Mouse (Mus musculus) lung, embryonic 16.5 days (tissue): Measurements from ENCODE around the gene Btbd1. TPM values are rescaled to one million over a fixed set of nuclear protein-coding genes. Genes with fewer than 3 reads are reported as not detected.

Experiments
- ATAC-seq: fragments of 200-750 bp; cut with Nextera tagmentation; 2 replicates; pipeline ENCODE4 v1.8.0; 2017; ENCODE audit warnings: low read depth, mild to moderate bottlenecking, moderate library complexity
- H3K27ac ChIP-seq: fragments of 300-500 bp; sonication (generic); 2 replicates; pipeline ENCODE4 v1.5.1; 2014; ENCODE audit warnings: mild to moderate bottlenecking, control low read depth, low read length
- H3K27me3 ChIP-seq: fragments of 300-500 bp; sonication (generic); 2 replicates; pipeline ENCODE4 v1.6.1; 2014; ENCODE audit warnings: low read depth, low read length, mixed read lengths; ENCODE audit not compliant: control insufficient read depth, insufficient read depth
- H3K36me3 ChIP-seq: fragments of 300-500 bp; sonication (generic); 2 replicates; pipeline ENCODE4 v1.6.1; 2014; ENCODE audit warnings: low read length; ENCODE audit not compliant: control insufficient read depth, insufficient read depth
- H3K4me1 ChIP-seq: fragments of 300-500 bp; sonication (generic); replicated peaks from 2 replicates; pipeline ENCODE4 v1.6.1; 2014; ENCODE audit warnings: low read length, mixed read lengths; ENCODE audit not compliant: control insufficient read depth, insufficient read depth
- H3K4me2 ChIP-seq: fragments of 300-500 bp; sonication (generic); 2 replicates; pipeline ENCODE4 v1.6.1; 2014; ENCODE audit warnings: low read depth, low read length, control low read depth
- H3K4me3 ChIP-seq: fragments of 300-500 bp; sonication (generic); 2 replicates; pipeline ENCODE4 v1.5.1; 2014; ENCODE audit warnings: mild to moderate bottlenecking, low read length, control low read depth
- H3K9ac ChIP-seq: fragments of 300-500 bp; sonication (generic); 2 replicates; pipeline ENCODE4 v1.6.1; 2014; ENCODE audit warnings: low read length, control low read depth
- H3K9me3 ChIP-seq: fragments of 300-500 bp; sonication (generic); 2 replicates; pipeline ENCODE4 v1.6.1; 2016; ENCODE audit warnings: low read length; ENCODE audit not compliant: control insufficient read depth
- WGBS: fragments of 180-500 bp; shearing (Covaris S2); extraction: QIAGEN DNeasy Blood & Tissue Kit; methylation state at CpG from one replicate; pipeline ENCODE4 v1.1.7; 2014; 5-methylcytosine and 5-hydroxymethylcytosine counted together
- polyA plus RNA-seq: library from polyadenylated mRNA; unstranded; fragments of >200 nt; fragmentation: Nextera tagmentation; extraction: Ambion mirVana; gene quantifications from 2 replicates; pipeline ENCODE4 v1.2.1, GENCODE M21; 2015

Btbd1 gene
- polyA plus RNA-seq, 1 experiment from 2014 or later, result 50.0 TPM

GRCm38 (mm10) chr7:81834847-81835246 is 5.6 kb upstream of the Btbd1 start:
- ATAC-seq, result no peak
- Histone ChIP-seq H3K9ac (no peak overlapping the region), H3K4me2 (no peak overlapping the region), H3K27ac (no peak overlapping the region), H3K36me3 (no peaks in the 10 kb centered on the region), H3K4me3 (no peak overlapping the region), H3K4me1 (no peaks in the 10 kb centered on the region), H3K27me3 (no peaks in the 10 kb centered on the region), H3K9me3 (no peaks in the 10 kb centered on the region)

- 0% methylated on average over 70 of the region's 91 CpGs for WGBS
- Histone ChIP-seq H3K4me1 (peaks cover 30% of the 10 kb centered on the region), H3K4me2 (peak overlapping the region; percentile 74), H3K36me3 (no peaks in the 10 kb centered on the region), H3K9me3 (no peaks in the 10 kb centered on the region), H3K9ac (peak overlapping the region; percentile 75), H3K27ac (peak overlapping the region; percentile 92), H3K4me3 (peak overlapping the region; percentile 62), H3K27me3 (no peaks in the 10 kb centered on the region)
- peak; percentile 81 for ATAC-seq
Measured at GRCm38 (mm10) chr7:81828681-81829378, 401 bp downstream of the Btbd1 start.

GRCm38 (mm10) chr7:81827806-81828667 is 1.2 kb downstream of the Btbd1 start:
- 21% methylated on average over 17 of the region's 17 CpGs for WGBS
- Histone ChIP-seq H3K4me3 (peak overlapping the region; percentile 62), H3K27ac (peak overlapping the region; percentile 92), H3K9me3 (no peaks in the 10 kb centered on the region), H3K4me2 (peak overlapping the region; percentile 74), H3K9ac (peak overlapping the region; percentile 75), H3K36me3 (no peaks in the 10 kb centered on the region), H3K27me3 (no peaks in the 10 kb centered on the region), H3K4me1 (peaks cover 30% of the 10 kb centered on the region)
- no peak for ATAC-seq

DNA sequence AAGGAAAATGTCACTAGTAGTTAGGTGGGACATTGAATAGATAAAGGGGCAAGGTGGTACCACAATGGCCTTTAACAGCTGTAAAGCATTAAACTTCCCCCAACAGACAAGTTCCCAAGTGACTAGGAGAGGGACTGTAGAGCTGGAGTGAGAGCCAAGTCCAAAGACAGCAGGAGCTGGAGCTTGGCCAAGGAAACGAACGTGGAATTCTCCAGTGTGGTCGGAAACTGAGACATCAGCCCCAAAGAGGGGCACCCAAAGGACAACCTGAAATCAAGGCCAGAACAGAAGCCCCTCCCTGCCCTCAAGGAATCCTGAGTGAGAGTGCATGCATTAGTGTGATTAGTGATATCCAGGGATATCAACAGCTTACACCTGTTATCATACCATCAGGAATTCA is 3.9 kb downstream of the Btbd1 start:
- Histone ChIP-seq H3K4me3 (no peak overlapping the region), H3K4me2 (no peak overlapping the region), H3K27ac (no peak overlapping the region), H3K27me3 (no peaks in the 10 kb centered on the region), H3K9me3 (no peaks in the 10 kb centered on the region), H3K36me3 (no peaks in the 10 kb centered on the region), H3K4me1 (peaks cover 30% of the 10 kb centered on the region), H3K9ac (no peak overlapping the region)
- WGBS, result 16% methylated on average over 3 of the region's 3 CpGs
- no peak for ATAC-seq

- Histone ChIP-seq H3K4me3 (no peak overlapping the region), H3K4me1 (peaks cover 30% of the 10 kb centered on the region), H3K27me3 (no peaks in the 10 kb centered on the region), H3K36me3 (no peaks in the 10 kb centered on the region), H3K27ac (no peak overlapping the region), H3K4me2 (no peak overlapping the region), H3K9me3 (no peaks in the 10 kb centered on the region), H3K9ac (no peak overlapping the region)
- no peak for ATAC-seq
- WGBS, result 43% methylated on average over 3 of the region's 3 CpGs
Measured at GRCm38 (mm10) chr7:81824906-81825305, 4.3 kb downstream of the Btbd1 start.

DNA sequence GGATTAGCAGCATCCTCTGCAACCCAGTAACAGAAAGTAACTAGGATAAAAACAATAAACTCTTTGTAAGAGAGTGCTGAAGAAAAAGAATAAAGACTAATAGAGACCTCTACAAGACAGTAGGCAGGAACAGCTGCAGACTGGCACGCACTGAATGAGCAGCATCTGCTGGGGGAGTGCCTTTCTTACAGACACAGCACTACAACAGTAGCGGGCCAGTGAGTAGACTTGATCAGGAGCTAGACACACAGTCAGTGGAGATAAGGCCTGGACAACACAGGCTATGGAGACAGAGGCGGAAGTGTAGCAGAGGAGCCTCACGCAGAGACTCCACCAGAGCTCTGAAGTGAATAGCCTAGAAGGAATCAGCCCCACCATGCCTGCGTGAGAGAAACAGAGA is 23.2 kb downstream of the Btbd1 start:
- H3K9ac ChIP-seq, result no peak overlapping the region
- no peaks in the 10 kb centered on the region for H3K4me1 ChIP-seq
- 86% methylated on average over 5 of the region's 5 CpGs for WGBS
- peaks cover 3% of the 10 kb centered on the region; the same call in 1 of the 2 replicates for H3K36me3 ChIP-seq
- no peak overlapping the region for H3K4me3 ChIP-seq
- no peaks in the 10 kb centered on the region for H3K9me3 ChIP-seq
- H3K27ac ChIP-seq, result no peak overlapping the region
- no peak for ATAC-seq
- H3K4me2 ChIP-seq, result no peak overlapping the region
- H3K27me3 ChIP-seq, result no peaks in the 10 kb centered on the region

- H3K27ac ChIP-seq, result peak within 1 kb of the TSS; percentile 97
- under 1% methylated on average over 38 of the region's 38 CpGs for WGBS
- H3K27me3 ChIP-seq, result no peaks in the 10 kb centered on the region
- H3K4me3 ChIP-seq, result peak within 1 kb of the TSS; percentile 62
- peaks cover 5% of the 10 kb centered on the region for H3K36me3 ChIP-seq
- ATAC-seq, result peak; percentile 96
- peak within 1 kb of the TSS; percentile 67 for H3K4me2 ChIP-seq
- H3K9me3 ChIP-seq, result no peaks in the 10 kb centered on the region
- H3K4me1 ChIP-seq, result peaks cover 7% of the 10 kb centered on the region; the same call in 1 of the 2 replicates
- peak within 1 kb of the TSS; percentile 80 for H3K9ac ChIP-seq
Measured at GRCm38 (mm10) chr7:81789095-81789757, 40.0 kb downstream of the Btbd1 start, which contains the start of gene 3110040N11Rik. 3110040N11Rik (minus strand) TSS chr7:81789478.

DNA sequence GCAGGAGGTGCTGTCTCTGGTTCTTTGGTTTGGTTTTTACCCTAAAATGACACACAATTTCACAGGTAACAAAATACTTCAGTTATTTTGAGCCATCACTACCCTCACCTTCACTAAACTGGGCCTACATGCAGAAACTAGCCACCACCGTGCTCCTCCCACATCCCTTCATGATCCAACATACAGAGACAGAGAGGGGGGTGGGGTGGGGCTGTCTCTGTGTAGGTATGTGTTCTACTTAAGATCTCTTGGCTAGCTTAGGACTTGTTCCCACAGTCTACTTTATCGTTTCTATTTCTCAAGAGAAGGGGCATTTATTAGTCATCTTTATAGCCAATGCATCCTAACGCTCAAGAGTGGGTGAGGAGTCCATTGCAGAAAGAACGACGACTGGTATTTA is 40.7 kb downstream of the Btbd1 start:
- peaks cover 7% of the 10 kb centered on the region; the same call in 1 of the 2 replicates for H3K4me1 ChIP-seq
- H3K4me3 ChIP-seq, result peak overlapping the region; percentile 62
- no peaks in the 10 kb centered on the region for H3K9me3 ChIP-seq
- peak overlapping the region; percentile 80 for H3K9ac ChIP-seq
- whole genome bisulfite sequencing, result 4% methylated on average over 5 of the region's 5 CpGs
- H3K36me3 ChIP-seq, result peaks cover 3% of the 10 kb centered on the region; the same call in 1 of the 2 replicates
- H3K27me3 ChIP-seq, result no peaks in the 10 kb centered on the region
- H3K27ac ChIP-seq, result peak overlapping the region; percentile 97
- peak; percentile 58 for ATAC-seq
- peak overlapping the region; percentile 67 for H3K4me2 ChIP-seq
